Mouse (Mus musculus) embryonic fibroblast, embryonic 13.5 days (primary cell): ENCODE data around the gene Gm960. TPM values are rescaled to one million over a fixed set of nuclear protein-coding genes. Genes with fewer than 3 reads are reported as not detected.

Source experiments
- H3K27ac ChIP-seq: 2 replicates; pipeline ENCODE4 v1.5.1; 2012; ENCODE audit warnings: low read length, control low read depth, inconsistent platforms; ENCODE audit not compliant: insufficient read depth
- H3K4me1 ChIP-seq: 2 replicates; pipeline ENCODE4 v1.6.1; 2011; ENCODE audit warnings: low read length; ENCODE audit not compliant: control insufficient read depth, insufficient read depth
- H3K4me3 ChIP-seq: 2 replicates; pipeline ENCODE4 v1.5.1; 2011; ENCODE audit warnings: mild to moderate bottlenecking, control low read depth, low read length; ENCODE audit not compliant: insufficient read depth
- CTCF ChIP-seq: IDR thresholded peaks from 2 replicates; pipeline ENCODE4 v1.5.1; 2011; ENCODE audit warnings: mild to moderate bottlenecking, control low read depth, low read length, moderate library complexity, borderline replicate concordance; ENCODE audit not compliant: insufficient read depth
- POLR2A ChIP-seq: IDR thresholded peaks from 2 replicates; pipeline ENCODE4 v1.6.1; 2011; ENCODE audit warnings: low read depth, mild to moderate bottlenecking, control low read depth, low read length, moderate library complexity
- polyA plus RNA-seq: library from polyadenylated mRNA; stranded (reverse); fragments of >200 nt; gene quantifications from 2 replicates; pipeline ENCODE4 v1.2.4, GENCODE M21; 2011; ENCODE audit warnings: low read depth; ENCODE audit not compliant: missing spikeins, insufficient read length

Gene Gm960
- polyA plus RNA-seq, 1 experiment, result not detected

GRCm38 (mm10) chr19:4737866-4738265 lies 39.4 kb upstream of the Gm960 start:
- Histone ChIP-seq H3K27ac (no peak overlapping the region), H3K4me1 (0 out of 2 replicates have a peak, but pooled peaks cover 11% of the 10 kb centered on the region), H3K4me3 (no peak overlapping the region)
- TF ChIP-seq CTCF, result no peak
- no peak for TF ChIP-seq POLR2A

- Histone ChIP-seq H3K4me3 (no peak overlapping the region), H3K27ac (no peak overlapping the region), H3K4me1 (no peaks in the 10 kb centered on the region)
- TF ChIP-seq POLR2A (no peak), CTCF (no peak)
Measured at GRCm38 (mm10) chr19:4733052-4733451, 34.6 kb upstream of the Gm960 start.

GRCm38 (mm10) chr19:4729186-4729585 lies 30.7 kb upstream of the Gm960 start:
- H3K27ac ChIP-seq, result no peak overlapping the region
- H3K4me3 ChIP-seq, result no peak overlapping the region
- H3K4me1 ChIP-seq, result no peaks in the 10 kb centered on the region
- TF ChIP-seq CTCF (no peak), POLR2A (no peak)

- TF ChIP-seq POLR2A (no peak), CTCF (no peak)
- Histone ChIP-seq H3K27ac (no peak overlapping the region), H3K4me1 (no peaks in the 10 kb centered on the region), H3K4me3 (no peak overlapping the region)
Measured at GRCm38 (mm10) chr19:4720671-4721244, 22.3 kb upstream of the Gm960 start.

DNA sequence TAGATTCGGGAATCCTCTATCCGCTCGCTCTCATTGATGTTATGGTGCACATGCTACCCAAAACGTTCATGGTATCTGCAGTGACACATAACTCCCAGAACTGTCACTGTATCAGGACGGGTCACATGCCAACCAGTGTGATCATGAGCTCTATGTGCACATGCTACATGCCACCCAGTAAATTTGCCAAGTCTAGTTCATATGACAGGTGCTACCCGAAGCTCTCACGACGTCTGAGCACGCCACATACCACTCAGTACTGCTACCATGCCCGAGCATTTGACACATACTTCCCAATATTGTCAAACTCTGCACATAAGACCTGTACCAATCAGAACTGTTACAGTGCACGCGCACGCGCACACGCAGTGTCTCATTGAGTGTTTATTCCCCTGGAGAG lies 21.6 kb upstream of the Gm960 start:
- TF ChIP-seq POLR2A (no peak), CTCF (no peak)
- Histone ChIP-seq H3K4me3 (no peak overlapping the region), H3K27ac (no peak overlapping the region), H3K4me1 (no peaks in the 10 kb centered on the region)

GRCm38 (mm10) chr19:4719351-4719764 lies 20.9 kb upstream of the Gm960 start:
- no peak for TF ChIP-seq POLR2A
- TF ChIP-seq CTCF, result no peak
- H3K4me3 ChIP-seq, result no peak overlapping the region
- no peak overlapping the region for H3K27ac ChIP-seq
- no peaks in the 10 kb centered on the region for H3K4me1 ChIP-seq

- Histone ChIP-seq H3K27ac (no peak overlapping the region), H3K4me1 (no peaks in the 10 kb centered on the region), H3K4me3 (no peak overlapping the region)
- TF ChIP-seq POLR2A (no peak), CTCF (no peak)
Measured at GRCm38 (mm10) chr19:4718716-4719115, 20.2 kb upstream of the Gm960 start.

- Histone ChIP-seq H3K4me1 (no peaks in the 10 kb centered on the region), H3K4me3 (no peak overlapping the region), H3K27ac (no peak overlapping the region)
- TF ChIP-seq POLR2A, result no peak
- TF ChIP-seq CTCF, result no peak
Measured at GRCm38 (mm10) chr19:4717281-4717680, 18.8 kb upstream of the Gm960 start.

DNA sequence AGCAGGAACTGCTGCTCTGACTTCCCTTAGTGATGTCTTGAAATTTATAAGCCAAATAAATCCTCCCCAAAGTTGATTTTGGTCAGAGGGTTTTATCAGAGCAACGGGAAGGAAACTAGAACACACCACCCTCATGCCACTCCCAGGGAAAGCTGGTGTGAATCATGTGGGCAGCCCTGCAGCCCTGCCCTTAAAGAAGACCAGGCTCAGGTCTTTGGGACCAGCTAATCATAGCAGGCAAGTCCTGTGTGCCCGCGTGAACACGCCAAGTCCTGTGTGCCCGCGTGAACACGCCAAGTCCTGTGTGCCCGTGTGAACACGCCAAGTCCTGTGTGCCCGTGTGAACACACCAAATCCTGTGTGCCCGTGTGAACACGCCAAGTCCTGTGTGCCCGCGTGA lies 18.3 kb upstream of the Gm960 start:
- TF ChIP-seq POLR2A, result no peak
- no peak for TF ChIP-seq CTCF
- H3K4me1 ChIP-seq, result no peaks in the 10 kb centered on the region
- no peak overlapping the region for H3K4me3 ChIP-seq
- no peak overlapping the region for H3K27ac ChIP-seq

- H3K4me3 ChIP-seq, result no peak overlapping the region
- no peak overlapping the region for H3K27ac ChIP-seq
- TF ChIP-seq POLR2A (no peak), CTCF (no peak)
- H3K4me1 ChIP-seq, result no peaks in the 10 kb centered on the region
Measured at GRCm38 (mm10) chr19:4713886-4714285, 15.4 kb upstream of the Gm960 start.
